Mouse (Mus musculus) embryonic facial prominence, embryonic 13.5 days (tissue): Measurements from ENCODE around the gene 4930453N24Rik. TPM values are rescaled to one million over a fixed set of nuclear protein-coding genes. Genes with fewer than 3 reads are reported as not detected.

Source experiments
- ATAC-seq: fragments of 200-750 bp; cut with Nextera tagmentation; 2 replicates; pipeline ENCODE4 v1.8.0; 2017; ENCODE audit warnings: low read depth; ENCODE audit not compliant: insufficient number of reproducible peaks, insufficient read depth, low FRiP score, low TSS enrichment
- H3K27ac ChIP-seq: fragments of 300-500 bp; sonication (generic); 2 replicates; pipeline ENCODE4 v1.5.1; 2015; ENCODE audit warnings: moderate library complexity, mild to moderate bottlenecking, inconsistent platforms
- H3K27me3 ChIP-seq: fragments of 300-500 bp; sonication (generic); 2 replicates; pipeline ENCODE4 v1.6.1; 2015; ENCODE audit warnings: mild to moderate bottlenecking, inconsistent platforms
- H3K36me3 ChIP-seq: fragments of 300-500 bp; sonication (generic); 2 replicates; pipeline ENCODE4 v1.6.1; 2015; ENCODE audit warnings: mild to moderate bottlenecking, inconsistent platforms
- H3K4me1 ChIP-seq: fragments of 300-500 bp; sonication (generic); 2 replicates; pipeline ENCODE4 v1.6.1; 2015; ENCODE audit warnings: inconsistent platforms
- H3K4me2 ChIP-seq: fragments of 300-500 bp; sonication (generic); 2 replicates; pipeline ENCODE4 v1.6.1; 2015; ENCODE audit warnings: moderate library complexity, mild to moderate bottlenecking, inconsistent platforms
- H3K4me3 ChIP-seq: fragments of 300-500 bp; sonication (generic); 2 replicates; pipeline ENCODE4 v1.5.1; 2015; ENCODE audit warnings: mild to moderate bottlenecking, inconsistent platforms
- H3K9ac ChIP-seq: fragments of 300-500 bp; sonication (generic); 2 replicates; pipeline ENCODE4 v1.6.1; 2015; ENCODE audit warnings: mild to moderate bottlenecking, inconsistent platforms
- H3K9me3 ChIP-seq: fragments of 300-500 bp; sonication (generic); 2 replicates; pipeline ENCODE4 v1.6.1; 2016; ENCODE audit warnings: inconsistent platforms
- WGBS: fragments of 180-500 bp; shearing (Covaris S2); methylation state at CpG from one replicate; pipeline ENCODE4 v1.1.7; 2015; ENCODE audit warnings: mixed read lengths; 5-methylcytosine and 5-hydroxymethylcytosine counted together
- polyA plus RNA-seq: library from polyadenylated mRNA; unstranded; fragments of >200 nt; fragmentation: Nextera tagmentation; extraction: Ambion mirVana; gene quantifications from 2 replicates; pipeline ENCODE4 v1.2.1, GENCODE M21; 2015

Gene 4930453N24Rik
- polyA plus RNA-seq, 1 experiment from 2014 or later: 26.0 TPM

GRCm38 (mm10) chr16:64717814-64718213 lies 53.1 kb downstream of the 4930453N24Rik start:
- no peak overlapping the region for H3K4me2 ChIP-seq
- WGBS: 51% methylated on average over 10 of the region's 10 CpGs
- H3K27me3 ChIP-seq: peaks cover 16% of the 10 kb centered on the region
- no peak overlapping the region for H3K4me3 ChIP-seq
- H3K36me3 ChIP-seq: no peaks in the 10 kb centered on the region
- no peak overlapping the region for H3K9ac ChIP-seq
- no peak for ATAC-seq
- peaks cover 3% of the 10 kb centered on the region; the same call in 1 of the 2 replicates for H3K4me1 ChIP-seq
- H3K27ac ChIP-seq: no peak overlapping the region
- H3K9me3 ChIP-seq: no peaks in the 10 kb centered on the region

- Histone ChIP-seq H3K27me3 (peaks cover 7% of the 10 kb centered on the region; the same call in 1 of the 2 replicates), H3K4me2 (no peak overlapping the region), H3K9me3 (no peaks in the 10 kb centered on the region), H3K4me3 (no peak overlapping the region), H3K27ac (no peak overlapping the region), H3K9ac (no peak overlapping the region), H3K4me1 (peaks cover 3% of the 10 kb centered on the region; the same call in 1 of the 2 replicates), H3K36me3 (no peaks in the 10 kb centered on the region)
- ATAC-seq: no peak
- WGBS: 79% methylated on average over 6 of the region's 6 CpGs
Measured at GRCm38 (mm10) chr16:64711816-64712215, 59.1 kb downstream of the 4930453N24Rik start.

Other genes starting within 250 kb of the 4930453N24Rik start
- gene Csnka2ip, start 168.8 kb downstream of the 4930453N24Rik start, polyA plus RNA-seq: not detected in 2 replicates
- gene Zfp654, start 80.5 kb upstream of the 4930453N24Rik start, polyA plus RNA-seq: 6.2 and 6.8 TPM in 2 replicates
- gene Cggbp1, start 80.8 kb upstream of the 4930453N24Rik start, polyA plus RNA-seq: 76.2 and 86.1 TPM in 2 replicates